Mouse (Mus musculus) heart, embryonic 11.5 days (tissue): ENCODE measurements around the gene Il1r2. TPM values are rescaled to one million over a fixed set of nuclear protein-coding genes. Genes with fewer than 3 reads are reported as not detected.

Source experiments
- ATAC-seq: fragments of 200-750 bp; cut with Nextera tagmentation; replicated peaks from 2 replicates; pipeline ENCODE4 v1.8.0; 2017; ENCODE audit warnings: moderate library complexity; ENCODE audit not compliant: insufficient number of reproducible peaks, low FRiP score, low TSS enrichment
- H3K27ac ChIP-seq: fragments of 300-500 bp; sonication (generic); 2 replicates; pipeline ENCODE4 v1.5.1; 2014; ENCODE audit warnings: mild to moderate bottlenecking, low read depth, low read length
- H3K27me3 ChIP-seq: fragments of 300-500 bp; sonication (generic); 2 replicates; pipeline ENCODE4 v1.6.1; 2014; ENCODE audit warnings: mild to moderate bottlenecking, low read length, mixed read lengths; ENCODE audit not compliant: control insufficient read depth, insufficient read depth
- H3K36me3 ChIP-seq: fragments of 300-500 bp; sonication (generic); 2 replicates; pipeline ENCODE4 v1.6.1; 2014; ENCODE audit warnings: mild to moderate bottlenecking, low read length, moderate library complexity, mixed read lengths; ENCODE audit not compliant: control insufficient read depth, insufficient read depth
- H3K4me1 ChIP-seq: fragments of 300-500 bp; sonication (generic); 2 replicates; pipeline ENCODE4 v1.6.1; 2014; ENCODE audit warnings: low read length; ENCODE audit not compliant: control insufficient read depth, insufficient read depth
- H3K4me2 ChIP-seq: fragments of 300-500 bp; sonication (generic); 2 replicates; pipeline ENCODE4 v1.6.1; 2014; ENCODE audit warnings: mild to moderate bottlenecking, moderate library complexity
- H3K4me3 ChIP-seq: fragments of 300-500 bp; sonication (generic); 2 replicates; pipeline ENCODE4 v1.5.1; 2014; ENCODE audit warnings: low read depth, low read length
- H3K9ac ChIP-seq: fragments of 300-500 bp; sonication (generic); 2 replicates; pipeline ENCODE4 v1.6.1; 2014; ENCODE audit warnings: mild to moderate bottlenecking, low read depth, low read length, moderate library complexity
- H3K9me3 ChIP-seq: fragments of 300-500 bp; sonication (generic); replicated peaks from 2 replicates; pipeline ENCODE4 v1.6.1; 2016; ENCODE audit warnings: low read length; ENCODE audit not compliant: control insufficient read depth
- WGBS: fragments of 180-500 bp; shearing (Covaris S2); extraction: QIAGEN DNeasy Blood & Tissue Kit; methylation state at CpG from one replicate; pipeline ENCODE4 v1.1.7; 2014; ENCODE audit not compliant: insufficient replicate concordance; 5-methylcytosine and 5-hydroxymethylcytosine counted together
- polyA plus RNA-seq: library from polyadenylated mRNA; unstranded; fragments of >200 nt; fragmentation: Nextera tagmentation; extraction: Ambion mirVana; gene quantifications from 2 replicates; pipeline ENCODE4 v1.2.1, GENCODE M21; 2014

The Il1r2 gene
- polyA plus RNA-seq, 1 experiment from 2014 or later = 0.14 TPM

DNA sequence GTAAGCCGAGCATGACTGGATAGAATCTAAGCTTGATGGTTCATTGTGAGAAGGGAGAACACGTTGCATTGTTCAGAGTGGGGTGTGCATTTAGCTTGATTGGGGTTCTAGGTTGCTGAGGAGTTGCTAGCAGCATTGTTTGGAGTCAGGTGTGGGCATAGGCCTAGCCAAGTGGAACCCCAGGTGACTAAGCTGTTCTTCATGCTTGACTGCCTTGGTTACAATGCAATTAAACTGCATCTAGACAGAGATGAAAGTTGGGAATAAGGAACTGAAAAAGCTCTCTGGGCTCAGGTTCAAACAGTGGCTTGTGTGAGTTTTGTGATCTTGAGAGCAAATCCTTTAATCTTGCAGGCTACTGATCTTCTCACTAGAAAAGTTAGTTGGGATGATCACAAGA, 55.4 kb downstream of the Il1r2 start:
- no peak overlapping the region for H3K9ac ChIP-seq
- H3K27ac ChIP-seq = no peak overlapping the region
- H3K27me3 ChIP-seq = no peaks in the 10 kb centered on the region
- 64% methylated on average over 2 of the region's 2 CpGs for WGBS
- no peak overlapping the region for H3K4me2 ChIP-seq
- H3K4me1 ChIP-seq = no peaks in the 10 kb centered on the region
- no peaks in the 10 kb centered on the region for H3K9me3 ChIP-seq
- ATAC-seq = no peak
- no peak overlapping the region for H3K4me3 ChIP-seq
- no peaks in the 10 kb centered on the region for H3K36me3 ChIP-seq

DNA sequence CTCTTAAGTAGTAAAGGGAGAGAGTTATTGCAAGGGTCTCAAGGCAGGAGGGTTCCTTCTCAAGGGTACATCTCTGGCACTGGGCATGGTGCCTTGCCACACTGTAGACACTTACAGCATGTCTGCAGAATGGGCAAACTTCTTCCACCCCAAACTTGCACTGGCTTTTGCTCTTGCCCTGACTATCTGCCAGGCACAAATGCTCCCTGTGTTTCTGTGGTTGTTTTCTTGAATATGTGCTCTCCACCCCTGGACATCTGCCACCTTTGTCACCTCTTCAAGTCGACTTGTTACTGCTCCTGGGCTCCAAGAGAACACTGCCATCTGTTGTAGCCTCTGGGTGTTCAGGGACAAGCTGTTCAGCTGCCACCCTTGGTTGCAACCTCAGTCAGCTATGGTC, 57.8 kb downstream of the Il1r2 start:
- no peak overlapping the region for H3K27ac ChIP-seq
- H3K27me3 ChIP-seq = no peaks in the 10 kb centered on the region
- H3K36me3 ChIP-seq = no peaks in the 10 kb centered on the region
- no peak for ATAC-seq
- no peaks in the 10 kb centered on the region for H3K9me3 ChIP-seq
- H3K4me3 ChIP-seq = no peak overlapping the region
- WGBS = 43% methylated on average over 1 of the region's 1 CpGs
- H3K4me1 ChIP-seq = no peaks in the 10 kb centered on the region
- no peak overlapping the region for H3K4me2 ChIP-seq
- H3K9ac ChIP-seq = no peak overlapping the region

DNA sequence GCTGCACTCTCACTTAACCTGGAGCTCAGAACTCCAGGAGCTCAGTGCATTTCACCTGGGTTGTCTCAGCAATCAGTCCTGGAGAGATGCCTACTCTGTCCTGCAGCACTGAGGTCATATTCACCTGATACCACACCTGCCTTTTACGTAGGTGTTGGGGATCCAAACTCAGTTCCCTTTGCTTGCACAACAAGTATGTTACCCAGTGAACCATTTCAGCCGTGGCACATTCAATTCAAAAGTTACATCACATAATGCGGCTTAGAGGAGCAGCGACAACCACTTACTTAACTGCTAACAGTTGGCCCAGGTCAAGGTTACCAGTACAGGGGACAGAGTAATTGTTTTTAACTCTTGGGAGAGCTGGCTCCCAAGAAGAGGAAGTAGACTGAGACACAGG, 58.8 kb downstream of the Il1r2 start:
- 83% methylated on average over 4 of the region's 4 CpGs for WGBS
- Histone ChIP-seq H3K4me3 (no peak overlapping the region), H3K27me3 (no peaks in the 10 kb centered on the region), H3K9me3 (no peaks in the 10 kb centered on the region), H3K27ac (no peak overlapping the region), H3K4me2 (no peak overlapping the region), H3K36me3 (no peaks in the 10 kb centered on the region), H3K9ac (no peak overlapping the region), H3K4me1 (no peaks in the 10 kb centered on the region)
- no peak for ATAC-seq

DNA sequence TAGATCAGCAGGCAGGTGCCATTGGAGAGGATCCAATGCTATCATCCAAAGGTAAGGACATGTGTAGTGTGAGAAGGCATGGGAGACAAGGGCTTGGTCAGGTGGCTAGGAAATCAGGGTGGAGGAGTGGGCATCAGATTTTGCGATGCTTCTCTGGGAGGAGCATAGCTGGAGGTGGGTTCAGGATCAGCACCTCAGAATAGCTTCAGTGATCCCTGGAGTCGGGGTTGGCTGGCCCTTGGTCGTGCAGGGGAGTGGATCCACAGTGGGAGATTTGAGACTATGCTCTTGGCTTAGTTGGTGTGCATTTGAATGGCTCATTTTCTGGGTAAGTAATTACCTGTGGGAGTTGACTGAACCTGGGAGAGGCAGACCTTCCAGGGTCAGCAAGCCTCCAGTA, 59.7 kb downstream of the Il1r2 start:
- H3K4me3 ChIP-seq = no peak overlapping the region
- 69% methylated on average over 3 of the region's 3 CpGs for WGBS
- no peak for ATAC-seq
- no peak overlapping the region for H3K4me2 ChIP-seq
- H3K27ac ChIP-seq = no peak overlapping the region
- no peak overlapping the region for H3K9ac ChIP-seq
- no peaks in the 10 kb centered on the region for H3K4me1 ChIP-seq
- H3K27me3 ChIP-seq = no peaks in the 10 kb centered on the region
- no peaks in the 10 kb centered on the region for H3K36me3 ChIP-seq
- no peaks in the 10 kb centered on the region for H3K9me3 ChIP-seq

DNA sequence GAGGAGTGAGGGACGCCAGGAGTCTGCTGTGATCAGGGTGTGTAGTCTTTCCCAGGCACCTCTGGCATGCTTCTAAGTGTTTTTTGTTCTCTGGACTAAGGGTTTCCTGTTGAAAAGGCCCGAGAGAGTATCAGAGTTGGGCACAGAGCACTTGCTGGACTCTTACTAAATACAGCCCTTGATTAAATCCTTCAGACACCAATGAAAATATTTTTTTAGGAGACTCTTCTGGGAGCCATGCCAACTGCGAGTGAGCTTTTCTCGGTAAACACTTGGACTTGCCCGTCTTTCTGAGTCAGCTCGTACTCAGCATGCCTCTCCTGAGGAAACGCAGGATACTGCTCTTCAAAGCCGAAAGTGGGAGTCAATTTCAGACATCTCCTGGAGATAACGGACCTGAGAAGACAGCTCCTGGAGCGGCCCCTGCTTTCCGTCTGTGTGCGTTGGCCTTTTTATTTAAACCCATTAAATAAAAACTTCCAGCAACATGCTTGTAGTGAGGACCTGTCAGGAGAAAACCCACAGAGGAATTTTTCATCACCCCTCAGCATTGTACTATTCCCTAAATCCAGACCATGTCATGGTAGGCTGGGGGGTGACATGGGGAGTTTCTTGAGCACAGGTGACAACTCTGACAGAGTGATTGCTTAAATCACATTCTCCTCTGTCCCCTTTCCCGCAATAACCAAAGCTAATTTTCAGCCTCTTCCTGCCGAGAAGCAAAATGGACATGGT, 66.1 kb downstream of the Il1r2 start:
- 33% methylated on average over 14 of the region's 14 CpGs for WGBS
- ATAC-seq = peak; percentile 46

DNA sequence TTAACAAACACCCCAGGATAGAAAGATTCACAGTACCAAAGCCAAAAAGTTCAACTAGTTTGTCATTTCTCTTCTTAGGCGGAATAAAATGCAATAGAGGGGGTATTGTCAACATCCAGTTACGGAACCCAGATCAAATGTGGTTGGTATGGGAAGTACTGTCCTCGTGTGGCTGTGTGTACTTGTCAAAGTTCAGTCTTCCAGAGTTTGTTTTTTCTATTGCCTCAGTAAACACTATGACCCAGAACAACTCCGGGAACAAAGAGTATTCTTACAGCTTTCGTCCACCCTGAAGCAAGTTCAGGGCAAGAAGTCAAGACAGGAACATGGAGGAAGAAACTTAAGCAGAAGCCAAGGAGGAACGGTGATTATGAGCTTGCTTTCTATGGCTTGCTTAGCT, 82.2 kb downstream of the Il1r2 start:
- Histone ChIP-seq H3K4me3 (no peak overlapping the region), H3K4me2 (no peak overlapping the region), H3K27ac (no peak overlapping the region), H3K4me1 (no peaks in the 10 kb centered on the region), H3K9me3 (no peaks in the 10 kb centered on the region), H3K9ac (no peak overlapping the region), H3K36me3 (no peaks in the 10 kb centered on the region), H3K27me3 (no peaks in the 10 kb centered on the region)
- ATAC-seq = no peak
- WGBS = 83% methylated on average over 6 of the region's 6 CpGs

More for the DNA sequence above, 66.1 kb downstream of the Il1r2 start:
- peak overlapping the region; percentile 67 for H3K27ac ChIP-seq
- H3K27me3 ChIP-seq = no peaks in the 10 kb centered on the region
- H3K36me3 ChIP-seq = no peaks in the 10 kb centered on the region
- H3K4me2 ChIP-seq = peak overlapping the region; percentile 29
- H3K9ac ChIP-seq = no peak overlapping the region
- H3K4me3 ChIP-seq = no peak overlapping the region
- no peaks in the 10 kb centered on the region for H3K9me3 ChIP-seq
- no peaks in the 10 kb centered on the region for H3K4me1 ChIP-seq

DNA sequence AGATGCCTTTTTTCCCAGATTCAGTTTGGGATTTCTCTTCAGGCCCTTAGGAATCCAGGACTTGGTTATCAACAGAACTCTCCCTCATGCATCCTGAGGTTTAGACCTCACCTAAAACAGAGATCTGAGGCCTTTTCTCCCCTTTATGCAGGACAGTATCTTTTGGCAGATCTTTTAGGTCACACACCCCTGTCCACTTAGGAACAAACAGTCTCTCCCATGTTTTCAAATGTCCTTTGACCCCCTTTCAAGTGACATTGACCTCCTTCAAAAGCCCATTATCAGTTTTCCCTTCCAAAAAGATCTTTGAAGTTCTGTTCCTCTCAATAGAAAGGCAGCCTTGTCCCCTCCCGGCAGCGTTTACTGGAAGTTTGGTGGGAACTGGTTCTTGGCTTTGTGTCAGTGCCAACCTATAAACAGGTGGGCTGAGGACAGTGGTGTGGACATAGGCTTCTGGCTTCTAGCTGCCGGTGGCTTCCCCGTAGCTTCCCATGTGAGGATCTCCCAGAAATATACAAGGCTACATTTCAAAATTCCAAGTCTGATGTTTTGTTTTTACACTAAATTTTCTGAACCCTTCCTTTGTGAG, 89.5 kb downstream of the Il1r2 start:
- H3K4me3 ChIP-seq = no peak overlapping the region
- H3K9me3 ChIP-seq = no peaks in the 10 kb centered on the region
- 76% methylated on average over 4 of the region's 4 CpGs for WGBS
- no peaks in the 10 kb centered on the region for H3K4me1 ChIP-seq
- no peak overlapping the region for H3K27ac ChIP-seq
- no peak for ATAC-seq
- no peaks in the 10 kb centered on the region for H3K36me3 ChIP-seq
- no peak overlapping the region for H3K9ac ChIP-seq
- no peaks in the 10 kb centered on the region for H3K27me3 ChIP-seq
- no peak overlapping the region for H3K4me2 ChIP-seq

DNA sequence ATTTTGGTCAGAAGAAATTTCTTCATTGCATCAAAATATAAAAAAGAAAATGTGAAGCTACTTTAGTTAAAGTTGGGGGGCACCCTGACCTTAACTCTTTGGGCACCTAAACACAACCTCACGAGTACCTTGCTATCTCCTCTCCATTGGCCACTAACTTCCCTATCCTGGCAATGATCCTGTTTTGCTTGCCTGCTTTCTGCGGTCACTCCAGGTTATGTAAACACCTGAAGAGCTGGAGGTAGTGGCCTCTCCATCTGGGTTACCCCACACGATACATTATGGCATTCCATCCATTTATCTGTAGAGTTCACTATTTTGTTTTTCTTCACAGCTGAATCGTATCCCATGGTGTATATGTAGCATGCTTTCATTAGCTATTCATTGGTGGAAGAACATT, 90.5 kb downstream of the Il1r2 start:
- Histone ChIP-seq H3K4me3 (no peak overlapping the region), H3K36me3 (no peaks in the 10 kb centered on the region), H3K9ac (no peak overlapping the region), H3K27ac (no peak overlapping the region), H3K9me3 (no peaks in the 10 kb centered on the region), H3K4me1 (no peaks in the 10 kb centered on the region), H3K27me3 (no peaks in the 10 kb centered on the region), H3K4me2 (no peak overlapping the region)
- ATAC-seq = no peak
- WGBS = 79% methylated on average over 4 of the region's 4 CpGs

DNA sequence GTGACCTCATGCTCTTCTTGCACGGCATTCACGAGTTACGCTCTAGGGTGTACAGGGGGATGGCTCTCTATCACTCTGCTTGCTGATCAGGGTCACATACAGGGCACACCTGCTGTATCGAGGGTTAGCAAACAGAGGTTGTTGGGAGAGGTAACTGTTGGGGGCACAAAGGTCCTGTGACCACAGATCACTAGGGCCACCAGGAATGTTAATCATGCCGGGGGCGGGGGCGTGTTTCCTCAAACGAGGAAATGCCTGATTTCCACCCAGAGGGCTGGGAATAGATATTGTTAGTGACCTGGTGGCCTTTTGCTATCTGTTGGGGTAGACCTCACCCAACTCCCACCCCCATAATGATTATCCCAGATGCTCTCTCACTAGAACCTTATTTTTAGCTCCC, 93.7 kb downstream of the Il1r2 start:
- no peaks in the 10 kb centered on the region for H3K9me3 ChIP-seq
- WGBS = 74% methylated on average over 8 of the region's 8 CpGs
- H3K36me3 ChIP-seq = no peaks in the 10 kb centered on the region
- H3K4me1 ChIP-seq = no peaks in the 10 kb centered on the region
- H3K27ac ChIP-seq = no peak overlapping the region
- no peak for ATAC-seq
- no peak overlapping the region for H3K9ac ChIP-seq
- H3K4me3 ChIP-seq = no peak overlapping the region
- no peak overlapping the region for H3K4me2 ChIP-seq
- H3K27me3 ChIP-seq = no peaks in the 10 kb centered on the region
